Mouse (Mus musculus) liver, embryonic 14.5 days (tissue): ENCODE results near the gene Agbl1. TPM values are rescaled to one million over a fixed set of nuclear protein-coding genes. Genes with fewer than 3 reads are reported as not detected.

Source experiments
- ATAC-seq: fragments of 200-750 bp; cut with Nextera tagmentation; 2 replicates; pipeline ENCODE4 v1.8.0; 2017; ENCODE audit warnings: moderate number of reproducible peaks, mild to moderate bottlenecking, moderate library complexity; ENCODE audit not compliant: insufficient read depth
- DNase-seq, 3 experiments: peaks; one replicate each; pipeline ENCODE4 v3.0.0-alpha.2; 2012 to 2013; ENCODE audit warnings: low read depth in 3 of 3, low spot score in 3 of 3
- H3K27ac ChIP-seq: fragments of 300-500 bp; sonication (generic); 2 replicates; pipeline ENCODE4 v1.5.1; 2014; ENCODE audit warnings: moderate library complexity, mild to moderate bottlenecking, control low read depth, inconsistent platforms
- H3K27me3 ChIP-seq: fragments of 300-500 bp; sonication (generic); 2 replicates; pipeline ENCODE4 v1.6.1; 2014; ENCODE audit warnings: mild to moderate bottlenecking, low read length, moderate library complexity; ENCODE audit not compliant: control insufficient read depth, insufficient read depth
- H3K36me3 ChIP-seq: fragments of 300-500 bp; sonication (generic); replicated peaks from 2 replicates; pipeline ENCODE4 v1.6.1; 2014; ENCODE audit warnings: low read depth; ENCODE audit not compliant: control insufficient read depth, insufficient read depth
- H3K4me1 ChIP-seq, 2 experiments: fragments of 200-500 bp in 1 of 2; fragments of 300-500 bp in 1 of 2; sonication (generic) in 1 of 2; replicated peaks; 2 replicates each; pipeline ENCODE4 v1.6.1; 2012 to 2014; ENCODE audit warnings: antibody characterized with exemption in 1 of 2, inconsistent platforms in 1 of 2, low read length in 1 of 2; ENCODE audit not compliant: control insufficient read depth in 2 of 2, insufficient read depth in 2 of 2
- H3K4me2 ChIP-seq: fragments of 300-500 bp; sonication (generic); 2 replicates; pipeline ENCODE4 v1.6.1; 2014; ENCODE audit warnings: low read depth, mild to moderate bottlenecking, control low read depth, moderate library complexity
- H3K4me3 ChIP-seq, 2 experiments: fragments of 200-500 bp in 1 of 2; fragments of 300-500 bp in 1 of 2; sonication (generic) in 1 of 2; 2 replicates each; pipeline ENCODE4 v1.5.1; 2012 to 2014; ENCODE audit warnings: low read depth in 2 of 2, low read length in 2 of 2, mild to moderate bottlenecking in 2 of 2, control low read depth in 1 of 2, inconsistent platforms in 1 of 2, moderate library complexity in 1 of 2; ENCODE audit not compliant: insufficient read depth in 1 of 2
- H3K9ac ChIP-seq: fragments of 300-500 bp; sonication (generic); replicated peaks from 2 replicates; pipeline ENCODE4 v1.6.1; 2014; ENCODE audit warnings: mild to moderate bottlenecking, control low read depth, moderate library complexity
- H3K9me3 ChIP-seq: fragments of 300-500 bp; sonication (generic); 2 replicates; pipeline ENCODE4 v1.6.1; 2016; ENCODE audit warnings: low read length, mixed read lengths; ENCODE audit not compliant: control insufficient read depth
- CTCF ChIP-seq: IDR thresholded peaks from 2 replicates; pipeline ENCODE4 v1.5.1; 2016; ENCODE audit warnings: antibody characterized with exemption, low read depth, control low read depth
- EP300 ChIP-seq: IDR thresholded peaks from 2 replicates; pipeline ENCODE4 v1.6.1; 2016; ENCODE audit warnings: antibody characterized with exemption, low read depth
- WGBS: fragments of 180-500 bp; shearing (Covaris S2); extraction: QIAGEN DNeasy Blood & Tissue Kit; methylation state at CpG from one replicate; pipeline ENCODE4 v1.1.7; 2014; ENCODE audit not compliant: insufficient replicate concordance; 5-methylcytosine and 5-hydroxymethylcytosine counted together
- polyA plus RNA-seq, 2 experiments: library from polyadenylated mRNA; depleted of rRNA in 1 of 2; stranded (reverse) in 1 of 2; unstranded in 1 of 2; fragments of >200 nt; fragmentation: Nextera tagmentation in 1 of 2; extraction: Ambion mirVana in 1 of 2; gene quantifications; 2 replicates each; pipeline versions ENCODE4 v1.2.1 to v1.2.3; 2012 to 2014

The Agbl1 gene
- polyA plus RNA-seq, 2 experiments: not detected

GRCm38 (mm10) chr7:77009571-77009970 lies 779.9 kb downstream of the Agbl1 start:
- WGBS: 60% methylated on average over 3 of the region's 3 CpGs
- ATAC-seq: no peak

DNA sequence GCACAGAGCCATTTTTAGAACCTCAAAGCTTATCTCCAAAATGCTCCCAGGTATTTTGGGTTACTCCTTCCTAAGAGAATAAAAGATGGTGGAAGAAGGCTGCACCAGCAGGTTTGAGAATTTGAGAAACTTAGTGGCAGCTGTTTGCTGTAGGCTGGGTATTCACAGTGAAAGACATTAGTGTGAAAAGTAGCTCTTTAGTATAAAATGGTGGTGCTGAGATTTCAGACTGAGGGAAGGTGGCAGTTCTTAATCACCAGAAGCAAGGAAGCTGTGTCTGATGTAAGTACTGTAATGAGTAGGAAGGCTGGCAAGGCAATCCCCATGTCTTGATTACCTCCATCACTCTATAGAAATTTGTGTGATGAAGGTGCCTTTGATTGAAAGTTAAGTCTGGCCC lies 799.3 kb downstream of the Agbl1 start:
- no peak overlapping the region for H3K4me2 ChIP-seq
- TF ChIP-seq EP300: no peak
- no peak for TF ChIP-seq CTCF
- H3K9ac ChIP-seq: no peak overlapping the region
- H3K9me3 ChIP-seq: no peaks in the 10 kb centered on the region
- DNase-seq (no peak), ATAC-seq (no peak)
- H3K4me1 ChIP-seq: no peaks in the 10 kb centered on the region
- no peaks in the 10 kb centered on the region for H3K36me3 ChIP-seq
- H3K4me3 ChIP-seq: no peak overlapping the region
- H3K27me3 ChIP-seq: no peaks in the 10 kb centered on the region
- H3K27ac ChIP-seq: no peak overlapping the region

More at GRCm38 (mm10) chr7:77009571-77009970, 779.9 kb downstream of the Agbl1 start:
- H3K36me3 ChIP-seq: no peaks in the 10 kb centered on the region
- no peak for TF ChIP-seq CTCF
- no peak for TF ChIP-seq EP300
- H3K4me1 ChIP-seq: no peaks in the 10 kb centered on the region
- no peak overlapping the region for H3K4me3 ChIP-seq
- no peak overlapping the region for H3K4me2 ChIP-seq
- no peaks in the 10 kb centered on the region for H3K9me3 ChIP-seq
- DNase-seq: no peak
- H3K9ac ChIP-seq: no peak overlapping the region
- no peak overlapping the region for H3K27ac ChIP-seq
- no peaks in the 10 kb centered on the region for H3K27me3 ChIP-seq

DNA sequence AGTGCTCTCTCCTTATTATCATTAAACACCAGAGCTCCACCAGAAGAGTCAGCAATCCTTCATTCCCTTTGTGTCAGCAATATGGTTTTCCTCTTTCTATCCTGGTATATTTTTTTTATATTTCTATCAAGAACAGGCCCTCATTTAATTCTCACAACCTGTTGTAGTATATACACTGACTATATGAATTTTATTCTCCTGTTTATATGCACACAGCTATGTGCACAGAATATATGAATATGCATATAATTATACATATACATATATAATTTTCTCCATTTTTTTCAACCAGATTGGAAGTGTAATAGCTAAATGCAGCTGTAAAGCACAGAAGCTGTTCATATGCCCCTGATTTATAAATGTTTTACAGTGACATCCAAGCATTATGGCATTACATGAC lies 846.3 kb downstream of the Agbl1 start:
- no peaks in the 10 kb centered on the region for H3K9me3 ChIP-seq
- no peaks in the 10 kb centered on the region for H3K4me1 ChIP-seq
- ATAC-seq: no peak
- H3K36me3 ChIP-seq: no peaks in the 10 kb centered on the region
- no peaks in the 10 kb centered on the region for H3K27me3 ChIP-seq
- H3K9ac ChIP-seq: no peak overlapping the region
- H3K4me2 ChIP-seq: no peak overlapping the region
- H3K4me3 ChIP-seq: no peak overlapping the region
- no peak overlapping the region for H3K27ac ChIP-seq
- TF ChIP-seq EP300: no peak
- TF ChIP-seq CTCF: no peak
- no peak for DNase-seq

- H3K4me1 ChIP-seq: no peaks in the 10 kb centered on the region
- WGBS: 69% methylated on average over 1 of the region's 1 CpGs
These were observed 857.6 kb downstream of the Agbl1 start for GRCm38 (mm10) chr7:77087266-77087665.

DNA sequence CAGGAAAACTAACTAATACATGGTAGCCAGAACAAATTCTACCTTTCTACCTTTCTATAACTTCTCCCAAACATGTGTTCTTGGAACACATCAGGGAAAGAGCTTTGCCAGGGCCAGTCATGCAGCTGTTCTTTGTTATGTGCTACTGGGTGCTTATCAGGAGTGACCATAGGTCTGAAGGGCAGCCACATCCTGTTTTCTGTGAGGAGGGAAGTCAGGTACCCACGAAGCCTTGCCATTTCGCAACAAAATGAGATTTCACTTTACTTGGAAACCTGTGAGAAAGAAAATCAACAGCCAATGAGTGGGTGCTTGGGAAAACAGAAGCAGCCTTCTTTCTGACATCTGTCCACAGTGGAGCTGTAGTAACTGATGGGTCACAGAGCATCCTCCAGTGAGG lies 865.5 kb downstream of the Agbl1 start:
- no peaks in the 10 kb centered on the region for H3K9me3 ChIP-seq
- TF ChIP-seq EP300 (no peak), CTCF (no peak)
- no peak for DNase-seq

More at GRCm38 (mm10) chr7:77087266-77087665, 857.6 kb downstream of the Agbl1 start:
- Histone ChIP-seq H3K9ac (no peak overlapping the region), H3K27ac (no peak overlapping the region), H3K4me3 (no peak overlapping the region), H3K36me3 (no peaks in the 10 kb centered on the region), H3K9me3 (no peaks in the 10 kb centered on the region), H3K4me2 (no peak overlapping the region), H3K27me3 (no peaks in the 10 kb centered on the region)
- no peak for ATAC-seq
- no peak for DNase-seq
- TF ChIP-seq EP300 (no peak), CTCF (no peak)

More for the DNA sequence above, 865.5 kb downstream of the Agbl1 start:
- H3K4me2 ChIP-seq: no peak overlapping the region
- no peak overlapping the region for H3K9ac ChIP-seq
- H3K27me3 ChIP-seq: no peaks in the 10 kb centered on the region
- no peaks in the 10 kb centered on the region for H3K36me3 ChIP-seq
- no peak overlapping the region for H3K27ac ChIP-seq
- WGBS: 5% methylated on average over 2 of the region's 2 CpGs
- no peaks in the 10 kb centered on the region for H3K4me1 ChIP-seq
- ATAC-seq: no peak
- H3K4me3 ChIP-seq: no peak overlapping the region
